Mouse (Mus musculus): ENCODE data around the gene Map4k3.
"Not testable (repeated sequence)": the region's sequence is repeated elsewhere in the genome, so short reads cannot be mapped to it uniquely, and the experiment has no call there.

Gene Map4k3

GRCm38 (mm10) chr17:80728062-80728858, at the start of gene Map4k3:
TSS of gene Map4k3 (minus strand) at chr17:80728485.
- peak in 1 of 2 experiments; percentile 45 for DNase-seq (ENCODE audit: low read depth in 1 of 2, low spot score in 2 of 2)

- no peak for DNase-seq (ENCODE audit: low read depth in 1 of 2, low spot score in 2 of 2)
Measured at GRCm38 (mm10) chr17:80777581-80777980, 49.3 kb upstream of the Map4k3 start.

- no peak for DNase-seq (ENCODE audit: low read depth in 1 of 2, low spot score in 2 of 2)
Measured at GRCm38 (mm10) chr17:80775178-80775788, 47.0 kb upstream of the Map4k3 start.

- peak; percentile 34 to 44 for DNase-seq (ENCODE audit: low read depth in 1 of 2, low spot score in 2 of 2)
Measured at GRCm38 (mm10) chr17:80772545-80773453, 44.5 kb upstream of the Map4k3 start.

GRCm38 (mm10) chr17:80770065-80770464, 41.8 kb upstream of the Map4k3 start:
- DNase-seq (ENCODE audit: low read depth in 1 of 2, low spot score in 2 of 2) = no peak

GRCm38 (mm10) chr17:80765204-80765603, 36.9 kb upstream of the Map4k3 start:
- DNase-seq (ENCODE audit: low read depth in 1 of 2, low spot score in 2 of 2) = no peak

GRCm38 (mm10) chr17:80763065-80763681, 34.9 kb upstream of the Map4k3 start:
- DNase-seq (ENCODE audit: low read depth in 1 of 2, low spot score in 2 of 2) = no peak

- no peak for DNase-seq (ENCODE audit: low read depth in 1 of 2, low spot score in 2 of 2)
Measured at GRCm38 (mm10) chr17:80762391-80763040, 34.2 kb upstream of the Map4k3 start.

- not testable (repeated sequence) for DNase-seq (ENCODE audit: low read depth in 1 of 2, low spot score in 2 of 2)
Measured at GRCm38 (mm10) chr17:80761191-80761590, 32.9 kb upstream of the Map4k3 start.

- DNase-seq (ENCODE audit: low read depth in 1 of 2, low spot score in 2 of 2) = no peak
Measured at GRCm38 (mm10) chr17:80760344-80761145, 32.3 kb upstream of the Map4k3 start.

GRCm38 (mm10) chr17:80756043-80756442, 27.8 kb upstream of the Map4k3 start:
- DNase-seq (ENCODE audit: low read depth in 1 of 2, low spot score in 2 of 2) = no peak

GRCm38 (mm10) chr17:80755076-80755871, 27.0 kb upstream of the Map4k3 start:
- no peak for DNase-seq (ENCODE audit: low read depth in 1 of 2, low spot score in 2 of 2)

GRCm38 (mm10) chr17:80754589-80754988, 26.3 kb upstream of the Map4k3 start:
- no peak for DNase-seq (ENCODE audit: low read depth in 1 of 2, low spot score in 2 of 2)

- no peak for DNase-seq (ENCODE audit: low read depth in 1 of 2, low spot score in 2 of 2)
Measured at GRCm38 (mm10) chr17:80752466-80752865, 24.2 kb upstream of the Map4k3 start.

- DNase-seq (ENCODE audit: low read depth in 1 of 2, low spot score in 2 of 2) = no peak
Measured at GRCm38 (mm10) chr17:80739421-80739820, 11.1 kb upstream of the Map4k3 start.

GRCm38 (mm10) chr17:80734700-80735099, 6.4 kb upstream of the Map4k3 start:
- no peak for DNase-seq (ENCODE audit: low read depth in 1 of 2, low spot score in 2 of 2)

GRCm38 (mm10) chr17:80733121-80733800, 5.0 kb upstream of the Map4k3 start:
- DNase-seq (ENCODE audit: low read depth in 1 of 2, low spot score in 2 of 2) = no peak

- no peak for DNase-seq (ENCODE audit: low read depth in 1 of 2, low spot score in 2 of 2)
Measured at GRCm38 (mm10) chr17:80732256-80732655, 4.0 kb upstream of the Map4k3 start.
